Mouse (Mus musculus): ENCODE measurements at regions not wholly inside any gene's neighbourhood (a gene's known extent, or its start where the extent isn't known, plus 50 kb on each side); places are given as distances from the start of the nearest gene placed in this dataset.
A peak's percentile ranks its signal among the peaks of the same experiment; 100 is the strongest.

DNA sequence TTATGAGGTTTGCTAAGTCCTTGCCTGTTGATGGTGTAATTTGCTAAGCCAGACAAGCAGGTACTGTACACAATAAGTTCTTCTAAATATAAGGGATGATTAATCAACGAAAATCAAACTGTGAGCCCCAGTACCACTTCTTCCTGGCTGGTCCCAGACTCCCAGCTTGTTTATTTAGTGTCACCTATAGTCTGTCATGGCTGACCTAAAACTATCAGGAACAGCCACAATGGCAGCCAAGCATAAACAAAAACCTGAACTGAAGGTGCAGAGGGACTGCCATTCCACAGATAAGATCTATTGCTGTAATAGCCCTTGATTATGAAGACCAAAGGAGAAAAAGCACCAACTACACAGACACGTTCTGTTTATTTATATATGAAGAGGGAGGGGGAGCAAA is 180.9 kb upstream of the Dph6 start:
- no peak for DNase-seq

DNA sequence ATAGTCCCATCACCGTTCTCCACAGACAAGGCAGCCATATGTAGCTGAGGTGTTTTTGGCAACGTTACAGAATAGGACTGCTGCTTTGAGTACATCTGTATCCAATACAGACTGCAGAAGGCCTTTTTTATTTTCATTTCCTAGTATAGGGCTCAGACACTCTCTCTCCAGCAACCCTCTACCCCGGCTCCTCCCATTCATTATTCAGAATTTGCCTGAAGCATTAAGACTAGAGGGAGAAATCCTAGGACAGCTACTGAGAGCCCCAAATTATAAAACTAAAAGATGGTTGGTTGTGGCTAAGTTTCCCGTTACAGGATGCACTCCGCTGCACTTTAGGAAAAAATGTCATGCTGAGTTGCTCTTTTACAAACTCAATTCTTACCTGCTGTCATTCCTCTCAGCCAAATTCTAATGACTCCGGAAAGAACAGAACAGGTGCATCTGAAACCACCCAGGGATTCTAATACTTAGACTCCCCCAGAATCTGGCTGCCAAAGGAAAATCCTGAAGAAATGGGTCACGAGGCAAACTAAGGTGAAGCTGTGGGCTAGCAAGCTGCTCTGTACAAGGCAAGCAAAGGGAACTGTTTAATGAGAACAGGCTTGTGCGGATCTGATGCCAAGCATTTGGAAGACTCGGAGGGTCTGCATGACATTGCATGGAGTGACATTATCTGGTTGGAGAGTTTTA is 189.1 kb upstream of the Dph6 start:
- DNase-seq: peak; percentile 18 to 37

DNA sequence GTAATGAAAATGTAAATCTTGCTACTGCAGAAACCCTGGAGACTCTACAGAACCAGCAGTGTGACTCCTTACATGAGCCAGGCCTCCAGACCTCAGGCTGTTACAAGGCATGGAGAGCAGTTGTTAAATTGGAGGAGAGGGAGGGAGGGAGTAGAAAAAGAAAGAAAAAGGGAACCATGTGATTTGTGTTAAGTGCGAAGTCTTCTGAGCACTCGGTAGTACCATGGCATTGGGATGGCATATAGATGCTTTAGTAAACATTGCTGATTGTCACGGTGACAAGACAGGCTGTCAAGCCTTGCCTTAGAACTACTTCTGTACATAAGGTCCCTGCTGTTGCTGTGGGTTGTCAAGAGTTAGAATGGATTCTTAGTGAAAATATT is 189.6 kb upstream of the Dph6 start:
- DNase-seq: no peak

- DNase-seq: no peak
These were observed 193.7 kb upstream of the Dph6 start for GRCm38 (mm10) chr2:114848439-114848838.

DNA sequence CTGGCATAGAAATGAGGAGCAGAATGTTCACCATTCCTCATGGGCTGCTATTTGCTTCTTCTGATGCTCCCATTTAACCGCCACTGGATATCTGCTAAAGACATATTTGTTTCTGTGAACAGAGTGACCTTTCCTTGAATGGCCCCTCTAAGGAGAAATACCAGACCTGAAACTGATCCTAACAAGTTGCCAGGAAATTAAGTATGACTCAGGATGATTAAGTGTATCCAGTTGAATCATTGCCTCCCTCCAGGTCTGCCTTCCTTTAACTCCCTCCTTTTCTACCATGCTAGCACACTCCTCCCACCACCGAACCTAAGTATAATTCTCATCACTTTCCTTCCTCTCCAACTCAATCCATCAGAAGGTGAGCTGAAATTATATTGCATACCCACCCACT is 194.2 kb upstream of the Dph6 start:
- no peak for DNase-seq

DNA sequence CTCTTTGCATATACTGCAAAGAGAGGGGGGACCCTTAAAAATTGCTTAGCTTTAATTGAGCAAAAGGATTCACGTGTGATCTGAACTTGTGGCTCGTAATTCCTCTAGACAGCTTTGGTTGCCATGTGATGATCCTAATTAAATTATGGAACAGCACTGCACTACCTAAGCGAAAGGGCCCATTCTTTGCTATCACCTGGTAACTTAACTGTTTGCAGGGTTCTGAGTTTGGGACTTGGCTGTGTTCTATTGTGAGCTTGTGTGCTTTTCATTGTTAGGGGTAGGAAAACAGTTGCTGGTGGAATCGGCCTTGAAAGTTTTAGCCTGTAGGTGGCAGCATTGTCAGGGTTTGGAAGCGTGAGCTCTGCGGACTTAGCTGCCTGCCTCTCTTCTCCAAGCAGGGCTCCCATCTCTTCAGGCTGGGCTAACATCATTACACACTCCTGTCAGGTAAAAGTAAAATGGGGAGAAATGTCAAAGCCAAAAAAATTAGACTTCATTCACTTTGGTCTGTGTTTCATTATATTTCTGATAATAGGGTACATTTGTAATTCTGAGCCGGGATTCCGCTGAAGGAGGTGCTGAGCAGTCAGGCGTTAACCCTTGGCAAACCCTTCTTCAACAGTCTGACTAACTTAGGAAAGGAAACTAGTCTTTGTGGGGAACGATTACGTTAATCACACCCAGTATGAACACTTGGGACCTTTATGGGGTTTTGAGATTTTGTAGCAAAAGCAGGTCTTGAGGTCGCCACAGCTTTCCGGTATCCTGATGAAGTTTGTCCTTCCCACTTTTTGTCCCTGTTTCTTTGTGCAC is 199.2 kb upstream of the Dph6 start:
- DNase-seq: peak; percentile 68 to 77

DNA sequence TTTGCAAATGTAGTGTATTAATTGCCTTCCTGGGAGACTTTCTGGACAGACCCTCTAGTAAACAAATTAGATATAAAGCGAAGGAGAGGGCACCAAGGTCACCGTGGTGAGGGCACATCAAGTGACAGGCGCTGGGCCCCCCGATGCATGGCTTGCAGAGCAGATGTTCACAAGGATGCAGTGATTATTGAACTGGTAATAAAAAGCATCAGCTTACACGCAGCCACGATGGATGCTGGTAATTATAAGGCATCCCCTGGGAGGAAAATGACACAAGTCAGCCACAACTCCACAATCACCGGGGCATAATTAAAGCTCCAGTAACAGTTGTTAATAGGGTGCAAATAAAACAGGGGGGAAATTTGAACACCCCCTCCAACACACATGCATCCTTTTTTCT is 217.5 kb upstream of the Dph6 start:
- DNase-seq: no peak

DNA sequence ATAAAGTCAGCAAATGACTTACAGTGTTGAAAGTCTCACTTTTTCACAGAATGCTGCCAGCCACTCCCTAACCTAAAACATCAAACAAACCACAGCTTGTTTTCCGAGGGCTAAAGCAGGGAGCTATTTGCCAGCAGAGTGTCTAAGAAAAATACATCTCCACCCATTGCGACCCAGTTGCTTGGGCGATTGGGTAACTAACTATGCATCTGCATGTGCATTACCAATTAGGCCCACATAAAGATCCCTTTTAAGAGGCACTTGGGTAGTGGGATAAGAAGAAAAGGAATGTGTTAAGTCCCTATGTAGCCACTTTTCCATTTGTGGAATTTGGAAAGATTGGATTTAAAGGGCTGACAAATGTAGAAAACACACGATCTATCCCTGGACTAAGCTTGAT is 218.3 kb upstream of the Dph6 start:
- DNase-seq: no peak

GRCm38 (mm10) chr2:114879084-114879483 is 224.3 kb upstream of the Dph6 start:
- DNase-seq: no peak

- DNase-seq: no peak
These were observed 225.0 kb upstream of the Dph6 start for GRCm38 (mm10) chr2:114879784-114880183.

DNA sequence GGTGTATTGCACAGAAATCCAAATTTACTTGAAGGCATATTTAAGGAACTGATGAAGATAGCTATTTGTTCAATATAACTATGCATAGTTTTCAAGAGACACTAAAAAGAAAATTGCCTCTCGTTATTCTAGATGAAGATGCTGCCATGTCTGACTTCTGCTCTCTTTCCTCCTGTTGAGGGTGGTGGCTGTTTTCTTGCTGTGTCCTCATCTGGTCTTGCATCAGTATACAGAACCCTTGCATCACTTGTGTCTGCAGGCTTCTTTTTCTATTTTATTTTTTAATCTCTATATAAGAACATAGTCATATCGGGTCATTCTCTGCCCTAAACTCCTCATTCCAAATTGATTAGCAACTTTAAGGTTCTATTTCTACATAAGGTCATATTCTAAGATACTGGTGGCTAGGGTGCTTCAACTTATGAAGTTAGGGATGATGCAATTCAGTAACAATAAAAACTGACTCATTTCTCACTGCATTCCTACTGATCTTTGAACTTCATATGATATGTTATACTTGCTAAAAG is 231.0 kb upstream of the Dph6 start:
- no peak for DNase-seq

- no peak for DNase-seq
These were observed 244.0 kb upstream of the Dph6 start for GRCm38 (mm10) chr2:114898812-114899211.

GRCm38 (mm10) chr2:114911845-114912500 is 257.2 kb upstream of the Dph6 start:
- no peak for DNase-seq

DNA sequence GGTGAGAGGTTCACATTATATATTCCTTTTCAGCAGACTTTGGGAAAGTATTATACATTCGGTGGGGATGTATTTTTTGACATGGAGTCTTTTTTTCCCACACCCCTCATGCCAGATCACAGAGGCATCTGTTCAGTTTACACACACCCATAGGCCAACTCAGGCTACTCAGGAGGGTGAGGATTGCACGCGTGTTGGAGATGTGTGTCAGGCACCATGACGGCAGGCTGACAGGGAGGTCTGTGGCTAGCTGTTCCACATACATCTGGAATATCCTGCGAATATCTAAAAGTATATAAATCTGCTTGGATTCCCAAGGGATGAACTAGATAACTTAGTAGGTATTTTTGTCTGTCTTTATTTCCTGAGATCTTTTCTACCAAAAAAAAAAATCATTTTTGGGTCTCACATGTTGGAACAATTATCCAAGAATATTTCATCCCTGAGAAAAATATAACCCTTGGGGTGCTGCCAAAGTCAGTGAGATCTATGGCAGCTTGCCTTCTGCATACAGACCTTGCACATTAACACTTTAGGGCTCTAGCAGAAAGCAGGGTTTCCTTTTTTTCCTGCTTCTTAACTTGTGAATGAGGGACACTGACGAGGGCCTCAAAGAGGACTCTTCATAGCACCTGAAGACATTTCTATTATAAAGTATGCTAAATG is 260.4 kb upstream of the Dph6 start:
- no peak for DNase-seq

DNA sequence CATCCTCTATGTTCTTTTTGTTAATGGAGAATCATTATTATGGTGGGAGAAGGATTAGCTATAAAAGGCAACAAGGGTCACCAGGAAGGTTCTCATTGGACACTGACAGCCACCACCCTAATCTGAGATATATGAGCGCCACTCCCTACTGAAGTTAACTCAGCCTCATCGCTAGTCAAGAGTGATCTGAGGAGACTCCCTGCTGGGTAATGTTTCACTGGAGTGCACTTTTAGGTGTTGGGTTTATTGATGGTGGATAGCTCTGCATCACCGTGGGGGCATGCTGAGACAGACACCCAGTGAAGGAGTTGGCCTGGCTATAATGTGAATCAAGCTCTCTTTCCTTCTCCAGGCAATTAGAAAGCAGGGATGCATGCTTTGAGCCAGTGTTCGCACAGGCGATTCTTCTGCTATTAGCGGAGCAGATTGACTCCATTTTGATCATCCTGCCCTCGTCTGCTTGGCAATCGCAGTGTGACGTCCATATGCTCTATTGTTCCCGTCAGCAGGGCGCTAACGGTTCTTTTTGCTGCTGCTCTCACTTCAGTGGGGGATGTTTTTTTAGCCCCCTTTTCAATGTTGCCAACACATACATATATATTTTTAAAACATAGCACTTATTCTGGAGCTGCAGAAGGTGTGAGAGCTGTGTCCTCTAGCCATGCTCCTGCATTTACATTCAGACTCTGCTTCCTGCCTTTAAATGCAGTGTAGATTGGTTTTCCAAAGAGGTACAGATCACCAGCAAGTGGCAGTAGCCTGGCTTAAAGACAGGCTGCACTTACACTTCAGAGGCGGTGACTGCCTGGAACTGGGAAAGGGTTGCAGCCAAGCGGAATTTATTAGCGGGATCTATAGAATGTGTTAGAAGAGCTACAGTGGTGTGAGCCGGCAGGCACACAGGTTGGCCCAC is 263.9 kb upstream of the Dph6 start:
- DNase-seq: no peak

GRCm38 (mm10) chr2:114923911-114924310 is 269.1 kb upstream of the Dph6 start:
- no peak for DNase-seq

- no peak for DNase-seq
These were observed 280.7 kb upstream of the Dph6 start for GRCm38 (mm10) chr2:114935436-114935835.

GRCm38 (mm10) chr2:114938416-114939147 is 283.8 kb upstream of the Dph6 start:
- DNase-seq: no peak

DNA sequence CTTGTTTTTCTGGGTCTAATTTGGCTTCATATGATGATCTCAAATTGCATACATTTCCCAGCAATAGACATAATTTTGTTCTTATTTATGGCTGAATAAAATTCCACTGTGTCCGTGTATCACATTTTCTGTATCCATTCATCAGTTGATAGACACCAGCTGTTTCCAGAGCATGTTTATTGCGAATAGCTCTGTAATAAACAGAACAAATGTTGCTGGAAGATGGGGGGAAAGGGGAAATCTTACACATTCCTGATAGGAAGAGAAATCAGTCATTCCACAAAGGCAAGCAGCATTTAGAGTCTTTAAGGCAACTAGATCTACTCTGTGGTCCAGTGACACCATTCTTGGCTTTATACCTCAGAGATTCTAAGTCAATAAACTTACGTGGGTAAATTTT is 311.3 kb upstream of the Dph6 start:
- no peak for DNase-seq

DNA sequence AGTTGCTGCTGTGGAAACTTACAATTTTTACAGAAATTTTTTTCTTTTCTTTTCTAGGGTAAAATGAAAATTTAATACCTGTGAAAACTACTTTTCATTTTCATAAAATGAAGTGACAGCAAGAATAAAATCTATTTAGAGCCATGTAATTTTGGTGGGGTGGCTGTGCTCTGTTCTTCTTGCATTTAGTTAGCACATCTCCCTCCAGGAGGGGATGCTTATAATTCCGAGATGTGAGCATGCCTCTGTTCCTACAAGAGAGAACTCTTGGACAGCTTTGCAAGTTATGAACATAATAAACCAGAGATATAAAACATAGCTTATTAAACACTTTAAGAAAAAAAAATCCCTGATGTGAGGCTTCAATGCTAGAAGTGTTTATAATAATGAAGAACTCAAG is 313.9 kb upstream of the Dph6 start:
- no peak for DNase-seq

GRCm38 (mm10) chr2:114993419-114993818 is 338.7 kb upstream of the Dph6 start:
- DNase-seq: no peak
